Mouse (Mus musculus): ENCODE measurements around the gene Adamts4. TPM values are rescaled to one million over a fixed set of nuclear protein-coding genes. Genes with fewer than 3 reads are reported as not detected.

Gene Adamts4
- polyA plus RNA-seq, 1 experiment from 2014 or later = 8.3 TPM

GRCm38 (mm10) chr1:171247916-171248315 lies 2.3 kb upstream of the Adamts4 start:
- peak overlapping the region; percentile 88 for H3K4me3 ChIP-seq
- WGBS = 24% methylated on average over 4 of the region's 4 CpGs
- H3K27ac ChIP-seq (replicated peaks) = peak overlapping the region; percentile 86
- no peaks in the 10 kb centered on the region for H3K9me3 ChIP-seq
- peaks cover 61% of the 10 kb centered on the region for H3K4me1 ChIP-seq
- no peak overlapping the region for H3K9ac ChIP-seq (replicated peaks)
- H3K27me3 ChIP-seq = no peaks in the 10 kb centered on the region
- peaks cover 12% of the 10 kb centered on the region for H3K36me3 ChIP-seq
- no peak for ATAC-seq (replicated peaks)
- H3K4me2 ChIP-seq (replicated peaks) = peak overlapping the region; percentile 72

DNA sequence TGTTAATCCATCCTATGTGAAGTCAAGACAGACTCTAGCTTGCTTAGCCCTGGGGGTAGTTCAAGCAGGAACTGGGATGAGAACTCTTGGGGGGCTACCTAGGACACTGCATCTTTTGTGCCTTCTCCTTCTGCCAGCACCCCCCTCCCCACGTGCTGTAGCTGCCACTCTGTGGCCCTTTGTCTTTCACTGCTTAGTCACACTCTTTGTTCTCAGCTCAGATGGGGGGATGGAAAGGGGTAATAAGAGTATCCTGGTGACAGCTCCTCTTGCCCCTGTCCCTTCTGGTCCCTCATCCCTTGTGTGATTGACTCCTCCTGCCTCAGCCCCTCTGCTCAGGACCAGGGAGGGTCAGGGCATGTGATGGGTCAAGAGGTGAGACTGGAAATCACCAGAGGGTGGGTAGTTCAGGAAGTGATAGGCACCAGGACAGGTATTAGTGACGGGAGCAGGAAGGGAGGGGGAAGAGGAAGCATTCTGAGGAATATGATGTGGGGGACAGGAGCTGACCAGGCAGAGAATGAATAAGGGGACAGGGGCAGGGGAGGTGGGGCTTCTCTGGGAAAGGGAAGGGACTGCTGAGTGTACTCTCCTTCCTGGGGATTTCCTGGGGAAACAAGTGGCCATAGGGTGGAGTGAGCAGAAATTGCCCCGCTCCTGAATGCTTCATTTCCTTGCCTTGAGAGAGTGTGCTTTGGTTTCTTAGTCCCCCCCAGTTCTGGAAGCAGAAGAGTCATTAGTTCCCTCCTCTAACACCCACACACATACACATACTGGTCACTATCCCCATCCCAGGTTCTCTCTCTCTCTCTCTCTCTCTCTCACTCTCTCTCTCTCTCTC lies 1.6 kb upstream of the Adamts4 start:
- no peaks in the 10 kb centered on the region for H3K9me3 ChIP-seq
- ATAC-seq (replicated peaks) = no peak
- H3K4me2 ChIP-seq (replicated peaks) = no peak overlapping the region
- peaks cover 7% of the 10 kb centered on the region for H3K36me3 ChIP-seq
- H3K4me1 ChIP-seq = peaks cover 61% of the 10 kb centered on the region
- H3K27me3 ChIP-seq = no peaks in the 10 kb centered on the region
- no peak overlapping the region for H3K9ac ChIP-seq (replicated peaks)
- H3K4me3 ChIP-seq = no peak overlapping the region
- peak overlapping the region; percentile 86; the same call in 1 of the 2 replicates for H3K27ac ChIP-seq (replicated peaks)
- WGBS = 40% methylated on average over 3 of the region's 3 CpGs

DNA sequence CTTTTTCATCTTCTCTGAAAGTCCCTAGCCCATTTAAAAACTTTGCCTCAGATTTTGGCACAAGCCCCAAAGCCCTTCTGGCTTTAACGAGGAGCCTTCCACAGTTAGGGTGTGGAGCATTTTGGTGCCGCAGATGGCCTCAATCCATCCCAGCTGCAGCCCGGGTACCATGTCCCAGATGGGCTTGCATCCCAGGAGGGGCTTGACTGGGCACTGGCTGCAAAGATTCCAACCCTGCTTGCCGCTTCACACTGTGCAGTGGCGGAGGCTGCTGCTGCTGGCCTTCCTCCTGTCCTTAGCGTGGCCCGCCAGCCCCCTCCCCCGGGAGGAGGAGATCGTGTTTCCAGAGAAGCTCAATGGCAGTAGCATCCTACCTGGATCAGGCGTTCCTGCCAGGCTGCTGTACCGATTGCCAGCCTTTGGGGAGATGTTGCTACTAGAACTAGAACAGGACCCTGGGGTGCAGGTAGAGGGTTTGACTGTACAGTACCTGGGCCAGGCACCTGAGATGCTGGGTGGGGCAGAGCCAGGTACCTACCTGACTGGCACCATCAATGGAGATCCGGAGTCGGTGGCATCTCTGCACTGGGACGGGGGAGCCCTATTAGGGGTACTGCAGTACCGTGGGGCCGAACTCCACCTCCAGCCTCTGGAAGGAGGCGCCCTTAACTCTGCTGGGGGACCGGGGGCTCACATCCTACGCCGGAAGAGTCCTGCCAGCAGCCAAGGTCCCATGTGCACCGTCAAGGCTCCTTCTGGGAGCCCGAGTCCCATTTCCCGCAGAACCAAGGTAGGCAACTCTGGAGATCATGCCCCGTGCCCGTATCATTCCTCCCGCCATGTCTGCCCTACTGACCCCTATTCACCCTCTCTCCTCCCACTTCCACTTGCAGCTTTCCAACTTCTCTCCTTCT lies 716 bp downstream of the Adamts4 start, which contains the start of gene Ndufs2:
Ndufs2 (minus strand) TSS at position 709 of the 914 bp plus-strand sequence.
- H3K4me1 ChIP-seq = peaks cover 56% of the 10 kb centered on the region
- H3K27ac ChIP-seq (replicated peaks) = peak within 1 kb of the TSS; percentile 85
- H3K4me3 ChIP-seq = peak within 1 kb of the TSS; percentile 32
- peak within 1 kb of the TSS; percentile 47 for H3K4me2 ChIP-seq (replicated peaks)
- no peaks in the 10 kb centered on the region for H3K9me3 ChIP-seq
- H3K27me3 ChIP-seq = no peaks in the 10 kb centered on the region
- ATAC-seq (replicated peaks) = peak; percentile 32
- H3K9ac ChIP-seq (replicated peaks) = peak within 1 kb of the TSS; percentile 41
- no peaks in the 10 kb centered on the region for H3K36me3 ChIP-seq
- 18% methylated on average over 26 of the region's 26 CpGs for WGBS

DNA sequence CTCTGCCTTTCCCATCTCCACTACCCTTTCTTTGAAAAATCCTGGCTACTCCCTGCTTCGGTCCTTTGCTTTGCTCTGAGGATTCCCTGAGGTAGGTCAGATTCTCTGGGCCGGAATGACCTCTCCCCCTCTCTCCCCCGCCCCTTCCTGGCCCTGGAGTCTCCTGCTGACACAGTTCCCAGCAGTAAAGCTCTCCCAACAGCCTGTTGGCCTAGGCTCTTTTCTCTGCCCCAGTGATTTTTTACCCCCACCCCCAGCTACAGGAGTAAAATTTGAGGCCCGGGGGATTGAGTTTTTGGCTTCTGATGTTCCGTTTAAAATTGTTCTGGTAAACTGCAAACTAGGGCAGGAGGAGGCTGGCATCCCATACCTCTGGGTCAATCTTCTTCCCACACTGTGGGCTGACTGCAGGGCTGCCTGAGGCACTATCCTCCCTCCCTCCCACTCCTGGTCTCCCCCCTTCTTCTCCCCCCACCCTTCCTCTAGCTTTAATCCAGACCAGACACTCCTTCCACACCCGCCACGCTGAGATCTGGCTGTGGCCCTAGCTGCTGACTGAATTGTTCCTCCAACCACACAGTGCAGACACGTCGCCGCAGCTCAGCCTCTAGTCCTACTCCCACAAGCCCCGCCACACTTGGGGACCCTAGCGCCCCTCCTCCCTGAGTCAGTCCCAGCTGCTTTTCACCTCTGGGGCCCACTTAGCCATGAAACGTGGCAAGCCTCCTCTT lies 1.5 kb downstream of the Adamts4 start:
- 7% methylated on average over 13 of the region's 13 CpGs for WGBS
- H3K4me1 ChIP-seq = peaks cover 51% of the 10 kb centered on the region
- peak overlapping the region; percentile 32 for H3K4me3 ChIP-seq
- H3K27me3 ChIP-seq = no peaks in the 10 kb centered on the region
- peak overlapping the region; percentile 47 for H3K4me2 ChIP-seq (replicated peaks)
- no peak for ATAC-seq (replicated peaks)
- peak overlapping the region; percentile 16; the same call in 1 of the 2 replicates for H3K9ac ChIP-seq (replicated peaks)
- no peaks in the 10 kb centered on the region for H3K9me3 ChIP-seq
- H3K36me3 ChIP-seq = no peaks in the 10 kb centered on the region
- H3K27ac ChIP-seq (replicated peaks) = peak overlapping the region; percentile 85

DNA sequence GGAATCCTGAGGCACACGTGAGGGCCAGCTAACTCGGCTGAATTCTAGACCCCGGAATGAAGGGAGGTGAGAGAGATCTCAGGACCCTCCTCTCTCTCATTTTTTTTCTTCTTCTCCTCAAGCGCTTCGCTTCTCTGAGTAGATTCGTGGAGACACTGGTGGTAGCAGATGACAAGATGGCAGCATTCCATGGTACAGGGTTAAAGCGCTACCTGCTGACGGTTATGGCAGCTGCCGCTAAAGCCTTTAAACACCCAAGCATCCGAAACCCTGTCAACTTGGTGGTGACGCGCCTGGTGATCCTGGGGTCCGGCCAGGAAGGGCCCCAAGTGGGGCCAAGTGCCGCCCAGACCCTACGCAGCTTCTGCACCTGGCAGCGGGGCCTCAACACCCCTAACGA lies 2.2 kb downstream of the Adamts4 start:
- Histone ChIP-seq H3K9me3 (no peaks in the 10 kb centered on the region), H3K36me3 (no peaks in the 10 kb centered on the region), H3K4me2 (replicated peaks) (peak overlapping the region; percentile 47), H3K9ac (replicated peaks) (no peak overlapping the region), H3K27me3 (no peaks in the 10 kb centered on the region), H3K4me3 (peak overlapping the region; percentile 32; the same call in 1 of the 2 replicates), H3K4me1 (peaks cover 47% of the 10 kb centered on the region), H3K27ac (replicated peaks) (peak overlapping the region; percentile 85)
- WGBS = 47% methylated on average over 17 of the region's 17 CpGs
- no peak for ATAC-seq (replicated peaks)

- WGBS = 90% methylated on average over 24 of the region's 24 CpGs
Observed at GRCm38 (mm10) chr1:171256095-171256818, 6.0 kb downstream of the Adamts4 start.

DNA sequence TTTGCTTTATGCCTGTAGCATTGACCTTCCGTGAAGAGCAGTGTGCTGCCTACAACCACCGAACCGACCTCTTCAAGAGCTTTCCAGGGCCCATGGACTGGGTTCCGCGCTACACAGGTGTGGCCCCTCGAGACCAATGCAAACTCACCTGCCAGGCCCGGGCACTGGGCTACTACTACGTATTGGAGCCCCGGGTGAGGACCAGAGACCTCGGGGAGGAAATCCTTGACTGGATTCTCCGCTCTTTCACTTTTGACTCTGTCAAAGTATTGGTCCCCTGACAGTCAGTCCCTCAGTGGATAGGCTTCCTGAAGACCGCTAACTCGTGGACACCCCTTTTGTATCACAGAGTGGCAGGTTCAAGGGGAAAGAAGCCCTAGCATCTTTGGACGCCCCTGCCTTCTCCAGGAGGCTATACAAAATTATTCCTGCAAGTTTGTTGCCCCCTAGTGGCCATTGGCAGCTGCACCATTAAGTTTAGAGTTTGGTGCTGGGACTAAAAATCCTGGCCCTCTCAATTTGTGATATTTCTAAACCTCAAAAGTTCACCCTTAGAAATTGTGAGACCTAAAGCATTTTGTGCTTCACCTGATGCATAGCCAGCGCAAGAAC lies 6.8 kb downstream of the Adamts4 start:
- H3K4me2 ChIP-seq (replicated peaks) = no peak overlapping the region
- peak; percentile 4; the same call in 1 of the 2 replicates for ATAC-seq (replicated peaks)
- WGBS = 65% methylated on average over 15 of the region's 15 CpGs

More at GRCm38 (mm10) chr1:171256095-171256818, 6.0 kb downstream of the Adamts4 start:
- H3K36me3 ChIP-seq = no peaks in the 10 kb centered on the region
- no peak for ATAC-seq (replicated peaks)
- H3K4me1 ChIP-seq = peaks cover 16% of the 10 kb centered on the region
- no peaks in the 10 kb centered on the region for H3K27me3 ChIP-seq
- no peak overlapping the region for H3K4me3 ChIP-seq
- no peak overlapping the region for H3K9ac ChIP-seq (replicated peaks)
- H3K27ac ChIP-seq (replicated peaks) = no peak overlapping the region
- H3K9me3 ChIP-seq = no peaks in the 10 kb centered on the region
- H3K4me2 ChIP-seq (replicated peaks) = no peak overlapping the region

GRCm38 (mm10) chr1:171257781-171258180 lies 7.6 kb downstream of the Adamts4 start:
- Histone ChIP-seq H3K4me1 (peaks cover 11% of the 10 kb centered on the region), H3K9ac (replicated peaks) (no peak overlapping the region), H3K27me3 (no peaks in the 10 kb centered on the region), H3K9me3 (no peaks in the 10 kb centered on the region), H3K4me3 (no peak overlapping the region), H3K4me2 (replicated peaks) (no peak overlapping the region), H3K36me3 (no peaks in the 10 kb centered on the region), H3K27ac (replicated peaks) (no peak overlapping the region)
- WGBS = 83% methylated on average over 9 of the region's 9 CpGs
- no peak for ATAC-seq (replicated peaks)

More for the DNA sequence above, 6.8 kb downstream of the Adamts4 start:
- Histone ChIP-seq H3K27ac (replicated peaks) (no peak overlapping the region), H3K9me3 (no peaks in the 10 kb centered on the region), H3K4me3 (no peak overlapping the region), H3K9ac (replicated peaks) (no peak overlapping the region), H3K27me3 (no peaks in the 10 kb centered on the region), H3K36me3 (no peaks in the 10 kb centered on the region), H3K4me1 (peaks cover 11% of the 10 kb centered on the region)

- WGBS = 84% methylated on average over 17 of the region's 17 CpGs
- H3K9ac ChIP-seq (replicated peaks) = no peak overlapping the region
- no peaks in the 10 kb centered on the region for H3K36me3 ChIP-seq
- no peak overlapping the region for H3K4me2 ChIP-seq (replicated peaks)
- no peak overlapping the region for H3K27ac ChIP-seq (replicated peaks)
- no peaks in the 10 kb centered on the region for H3K9me3 ChIP-seq
- ATAC-seq (replicated peaks) = no peak
- H3K27me3 ChIP-seq = no peaks in the 10 kb centered on the region
- no peak overlapping the region for H3K4me3 ChIP-seq
- peaks cover 17% of the 10 kb centered on the region for H3K4me1 ChIP-seq
Observed at GRCm38 (mm10) chr1:171258921-171259320, 8.7 kb downstream of the Adamts4 start.

DNA sequence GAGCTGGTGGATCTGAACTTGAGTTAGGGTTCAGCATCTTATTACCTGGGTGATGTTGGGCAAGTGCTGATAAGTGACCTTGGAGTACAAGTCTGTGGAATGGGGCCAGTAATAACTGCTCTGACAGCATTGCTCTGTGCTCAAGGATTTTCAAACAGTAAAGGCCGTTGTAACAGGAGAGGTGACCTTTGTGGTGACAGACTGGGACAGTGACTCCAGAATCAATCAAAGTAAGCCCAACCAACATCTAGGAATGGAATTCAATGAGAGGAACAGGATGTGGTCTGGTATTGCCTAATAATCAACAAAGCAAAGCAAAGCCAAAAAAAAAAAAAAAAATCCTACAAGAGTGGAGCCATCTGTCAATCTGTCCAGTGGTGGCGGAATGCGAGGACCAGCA lies 10.1 kb downstream of the Adamts4 start:
- H3K27ac ChIP-seq (replicated peaks) = no peak overlapping the region
- ATAC-seq (replicated peaks) = no peak
- no peaks in the 10 kb centered on the region for H3K36me3 ChIP-seq
- WGBS = 79% methylated on average over 3 of the region's 3 CpGs
- H3K9me3 ChIP-seq = no peaks in the 10 kb centered on the region
- H3K4me3 ChIP-seq = no peak overlapping the region
- H3K9ac ChIP-seq (replicated peaks) = no peak overlapping the region
- no peaks in the 10 kb centered on the region for H3K27me3 ChIP-seq
- no peak overlapping the region for H3K4me2 ChIP-seq (replicated peaks)
- peaks cover 18% of the 10 kb centered on the region for H3K4me1 ChIP-seq

Measured in forebrain, embryonic 15.5 days (tissue).